Mouse (Mus musculus): ENCODE results near the gene Ldha.

- TF ChIP-seq CTCF (IDR thresholded peaks at IDR 0.05; ENCODE audit: extremely low read depth, insufficient read length, insufficient replicate concordance, low read depth, low read length) (no peak), POLR2A (IDR thresholded peaks at IDR 0.05; ENCODE audit: low read depth, low read length) (no peak)
Observed at GRCm38 (mm10) chr7:46899343-46899742, 58.1 kb downstream of the Ldha start.
